Mouse (Mus musculus) stomach, postnatal 0 days (tissue): ENCODE results near the gene Akap13. TPM values are rescaled to one million over a fixed set of nuclear protein-coding genes. Genes with fewer than 3 reads are reported as not detected.

ENCODE experiments used
- ATAC-seq: fragments of 200-750 bp; cut with Nextera tagmentation; 2 replicates; pipeline ENCODE4 v1.8.0; 2017; ENCODE audit not compliant: low FRiP score, low TSS enrichment
- DNase-seq: peaks from one replicate; pipeline ENCODE4 v3.0.0-alpha.2; 2016; ENCODE audit warnings: low spot score
- H3K27ac ChIP-seq: fragments of 300-500 bp; sonication (generic); replicated peaks from 2 replicates; pipeline ENCODE4 v1.5.1; 2014; ENCODE audit warnings: mild to moderate bottlenecking, control low read depth
- H3K27me3 ChIP-seq: fragments of 300-500 bp; sonication (generic); 2 replicates; pipeline ENCODE4 v1.6.1; 2014; ENCODE audit warnings: low read length; ENCODE audit not compliant: control insufficient read depth, insufficient read depth
- H3K36me3 ChIP-seq: fragments of 300-500 bp; sonication (generic); 2 replicates; pipeline ENCODE4 v1.6.1; 2014; ENCODE audit warnings: low read length, mixed read lengths; ENCODE audit not compliant: control insufficient read depth, insufficient read depth
- H3K4me1 ChIP-seq: fragments of 300-500 bp; sonication (generic); replicated peaks from 2 replicates; pipeline ENCODE4 v1.6.1; 2014; ENCODE audit warnings: antibody characterized with exemption; ENCODE audit not compliant: control insufficient read depth, insufficient read depth
- H3K4me2 ChIP-seq: fragments of 300-500 bp; sonication (generic); replicated peaks from 2 replicates; pipeline ENCODE4 v1.6.1; 2014; ENCODE audit warnings: low read depth, mild to moderate bottlenecking, control low read depth, moderate library complexity
- H3K4me3 ChIP-seq: fragments of 300-500 bp; sonication (generic); 2 replicates; pipeline ENCODE4 v1.5.1; 2014; ENCODE audit warnings: low read depth, low read length, control low read depth
- H3K9ac ChIP-seq: fragments of 300-500 bp; sonication (generic); 2 replicates; pipeline ENCODE4 v1.6.1; 2014; ENCODE audit warnings: mild to moderate bottlenecking, low read length, control low read depth, mixed read lengths
- H3K9me3 ChIP-seq: fragments of 300-500 bp; sonication (generic); 2 replicates; pipeline ENCODE4 v1.6.1; 2016; ENCODE audit warnings: low read length; ENCODE audit not compliant: control insufficient read depth
- CTCF ChIP-seq: IDR thresholded peaks from 2 replicates; pipeline ENCODE4 v1.5.1; 2016; ENCODE audit warnings: antibody characterized with exemption, low read depth, mild to moderate bottlenecking, moderate library complexity
- EP300 ChIP-seq: optimal IDR thresholded peaks from 2 replicates; pipeline ENCODE3; 2016; ENCODE audit warnings: antibody characterized with exemption
- WGBS: fragments of 180-500 bp; shearing (Covaris S2); extraction: QIAGEN DNeasy Blood & Tissue Kit; methylation state at CpG from one replicate; pipeline ENCODE4 v1.1.7; 2014; 5-methylcytosine and 5-hydroxymethylcytosine counted together
- polyA plus RNA-seq: library from polyadenylated mRNA; unstranded; fragments of >200 nt; fragmentation: Nextera tagmentation; extraction: Ambion mirVana; gene quantifications from 2 replicates; pipeline ENCODE4 v1.2.1, GENCODE M21; 2015

The Akap13 gene
- polyA plus RNA-seq, 1 experiment from 2014 or later, result 18.8 TPM

- H3K4me2 ChIP-seq, result no peak overlapping the region
- no peak overlapping the region for H3K27ac ChIP-seq
- H3K27me3 ChIP-seq, result no peaks in the 10 kb centered on the region
- DNase-seq, result no peak
- no peak overlapping the region for H3K4me3 ChIP-seq
- TF ChIP-seq CTCF, result no peak
- ATAC-seq, result peak; percentile 40; the same call in 1 of the 2 replicates
- no peak overlapping the region for H3K9ac ChIP-seq
- H3K4me1 ChIP-seq, result peaks cover 4% of the 10 kb centered on the region; the same call in 1 of the 2 replicates
- H3K36me3 ChIP-seq, result no peaks in the 10 kb centered on the region
- H3K9me3 ChIP-seq, result no peaks in the 10 kb centered on the region
These were observed 178.1 kb downstream of the Akap13 start for GRCm38 (mm10) chr7:75633393-75633792.

- no peaks in the 10 kb centered on the region for H3K36me3 ChIP-seq
- no peak overlapping the region for H3K9ac ChIP-seq
- H3K4me1 ChIP-seq, result peaks cover 4% of the 10 kb centered on the region; the same call in 1 of the 2 replicates
- TF ChIP-seq EP300 (no peak), CTCF (no peak)
- H3K4me2 ChIP-seq, result no peak overlapping the region
- H3K27me3 ChIP-seq, result no peaks in the 10 kb centered on the region
- DNase-seq (no peak), ATAC-seq (no peak)
- WGBS, result 56% methylated on average over 7 of the region's 7 CpGs
- no peaks in the 10 kb centered on the region for H3K9me3 ChIP-seq
- H3K27ac ChIP-seq, result no peak overlapping the region
- H3K4me3 ChIP-seq, result no peak overlapping the region
These were observed 178.6 kb downstream of the Akap13 start for GRCm38 (mm10) chr7:75633807-75634526.

- Histone ChIP-seq H3K4me1 (0 out of 2 replicates have a peak, but pooled peaks cover 7% of the 10 kb centered on the region), H3K36me3 (no peaks in the 10 kb centered on the region), H3K9me3 (no peaks in the 10 kb centered on the region), H3K4me3 (no peak overlapping the region), H3K4me2 (no peak overlapping the region), H3K9ac (no peak overlapping the region), H3K27me3 (no peaks in the 10 kb centered on the region), H3K27ac (no peak overlapping the region)
- WGBS, result 51% methylated on average over 3 of the region's 3 CpGs
- TF ChIP-seq EP300 (no peak), CTCF (no peak)
- no peak for ATAC-seq
- DNase-seq, result no peak
These were observed 183.4 kb downstream of the Akap13 start for GRCm38 (mm10) chr7:75638769-75639168.

GRCm38 (mm10) chr7:75639541-75639940 lies 184.2 kb downstream of the Akap13 start:
- Histone ChIP-seq H3K4me3 (no peak overlapping the region), H3K36me3 (no peaks in the 10 kb centered on the region), H3K9me3 (no peaks in the 10 kb centered on the region), H3K4me1 (0 out of 2 replicates have a peak, but pooled peaks cover 7% of the 10 kb centered on the region), H3K9ac (no peak overlapping the region), H3K27ac (no peak overlapping the region), H3K27me3 (no peaks in the 10 kb centered on the region), H3K4me2 (no peak overlapping the region)
- TF ChIP-seq CTCF (peak; percentile 87), EP300 (no peak)
- WGBS, result 26% methylated on average over 3 of the region's 3 CpGs
- DNase-seq (peak; percentile 71), ATAC-seq (no peak)

GRCm38 (mm10) chr7:75640074-75640473 lies 184.7 kb downstream of the Akap13 start:
- Histone ChIP-seq H3K36me3 (no peaks in the 10 kb centered on the region), H3K27ac (no peak overlapping the region), H3K4me3 (no peak overlapping the region), H3K27me3 (no peaks in the 10 kb centered on the region), H3K9me3 (no peaks in the 10 kb centered on the region), H3K4me1 (0 out of 2 replicates have a peak, but pooled peaks cover 7% of the 10 kb centered on the region), H3K4me2 (no peak overlapping the region), H3K9ac (no peak overlapping the region)
- DNase-seq (no peak), ATAC-seq (no peak; the same call in 1 of the 2 replicates)
- TF ChIP-seq EP300, result no peak
- no peak for TF ChIP-seq CTCF

- no peak overlapping the region for H3K9ac ChIP-seq
- H3K9me3 ChIP-seq, result no peaks in the 10 kb centered on the region
- H3K36me3 ChIP-seq, result no peaks in the 10 kb centered on the region
- H3K4me1 ChIP-seq, result 0 out of 2 replicates have a peak, but pooled peaks cover 7% of the 10 kb centered on the region
- H3K27ac ChIP-seq, result peak overlapping the region; percentile 61; the same call in 1 of the 2 replicates
- peak; percentile 48 for ATAC-seq
- 55% methylated on average over 2 of the region's 2 CpGs for WGBS
- H3K4me3 ChIP-seq, result no peak overlapping the region
- TF ChIP-seq CTCF, result no peak
- no peak for TF ChIP-seq EP300
- no peak overlapping the region for H3K4me2 ChIP-seq
- no peak for DNase-seq
- no peaks in the 10 kb centered on the region for H3K27me3 ChIP-seq
These were observed 185.3 kb downstream of the Akap13 start for GRCm38 (mm10) chr7:75640671-75641070.
